In the genomic region with DNA sequence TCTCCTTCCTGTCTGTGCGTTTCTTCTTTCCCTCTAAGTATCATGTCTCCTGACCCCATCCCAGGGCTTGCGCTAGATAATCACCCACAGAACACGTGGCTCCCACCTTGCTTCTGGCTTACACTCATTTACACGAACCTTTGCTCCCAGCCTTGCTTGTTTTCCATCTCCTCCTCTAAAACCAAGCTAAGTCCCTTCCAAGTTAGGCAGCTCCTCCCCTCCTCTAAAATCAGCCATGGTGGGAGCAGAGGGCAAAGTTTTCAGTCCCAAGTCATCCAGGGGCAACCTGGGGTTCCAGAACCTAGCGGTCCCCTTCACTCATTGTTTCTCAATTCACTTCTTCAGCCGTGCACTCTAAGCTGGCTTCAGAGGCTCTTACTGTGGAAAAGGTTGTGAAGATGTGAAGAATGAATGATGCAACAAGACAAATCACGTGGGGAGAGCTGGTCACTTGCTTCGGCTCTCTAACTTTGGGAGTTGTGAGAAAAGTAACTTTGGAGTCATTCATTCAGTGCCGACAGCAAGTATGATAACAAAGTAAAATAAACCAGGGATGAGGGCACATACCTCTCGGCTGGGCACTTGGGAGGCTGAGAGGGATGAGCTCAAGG, we compare ENCODE assay signal across 15 mouse cellular contexts.
A peak's percentile ranks its signal among the peaks of the same experiment; 100 is the strongest.
DNase-seq lines count a peak whose midpoint lies in the region; ATAC-seq and TF ChIP-seq lines count a peak whose summit lies in the region.
"Had no signal": no experiment of that assay in that cellular context is flagged by ENCODE, and none has a peak within 500 bp of the region (broad histone marks: within the 10 kb centered on the region; RNA-seq: fewer than 3 reads in every experiment).

No protein-coding gene starts in this region.

- no peak overlapping the region for H3K4me3 ChIP-seq in intestine, embryonic 15.5 days (replicated peaks)
- H3K4me3 ChIP-seq in intestine, postnatal 0 days (ENCODE audit: low read depth, low read length): no peak overlapping the region
- H3K4me3 ChIP-seq in brown adipose tissue, adult 24 weeks (ENCODE audit: insufficient read depth, low read depth, low read length): no peak overlapping the region
- H3K4me3 ChIP-seq: embryonic facial prominence, embryonic 13.5 days; limb, embryonic 15.5 days; midbrain, embryonic 15.5 days had no signal

- no peak for TF ChIP-seq CTCF in intestine, postnatal 0 days (IDR thresholded peaks at IDR 0.05; ENCODE audit: low read depth)

- 0 out of 2 replicates have a peak, but pooled peaks cover 4% of the 10 kb centered on the region for H3K4me1 ChIP-seq in intestine, embryonic 15.5 days (replicated peaks)
- H3K4me1 ChIP-seq in intestine, postnatal 0 days (replicated peaks; ENCODE audit: control insufficient read depth, insufficient read depth, low read length): peaks cover 7% of the 10 kb centered on the region; the same call in 1 of the 2 replicates
- H3K4me1 ChIP-seq in brown adipose tissue, adult 24 weeks (ENCODE audit: control insufficient read depth, insufficient read depth, insufficient read length, low read length): peaks cover 5% of the 10 kb centered on the region; the same call in 1 of the 2 replicates
- H3K4me1 ChIP-seq: midbrain, embryonic 15.5 days had no signal

- H3K27ac ChIP-seq in intestine, embryonic 15.5 days: no peak overlapping the region
- H3K27ac ChIP-seq in intestine, postnatal 0 days (ENCODE audit: low read depth, low read length): no peak overlapping the region
- peak overlapping the region; percentile 75 for H3K27ac ChIP-seq in brown adipose tissue, adult 24 weeks (replicated peaks; ENCODE audit: low read depth, low read length)
- H3K27ac ChIP-seq: embryonic facial prominence, embryonic 13.5 days; limb, embryonic 15.5 days; macrophage; midbrain, embryonic 15.5 days had no signal

- 66% methylated on average over 10 of the region's 10 CpGs for WGBS in intestine, embryonic 15.5 days
- 59% methylated on average over 10 of the region's 10 CpGs for WGBS in intestine, postnatal 0 days

- ATAC-seq in intestine, embryonic 15.5 days: peak; percentile 59; the same call in 1 of the 2 replicates
- no peak for ATAC-seq in intestine, postnatal 0 days
- ATAC-seq: midbrain, embryonic 15.5 days had no signal

- H3K9ac ChIP-seq in intestine, embryonic 15.5 days: no peak overlapping the region
- H3K9ac ChIP-seq in intestine, postnatal 0 days (ENCODE audit: low read depth, low read length): no peak overlapping the region
- H3K9ac ChIP-seq: embryonic facial prominence, embryonic 13.5 days; limb, embryonic 15.5 days; midbrain, embryonic 15.5 days had no signal

- H3K4me2 ChIP-seq in intestine, embryonic 15.5 days (replicated peaks): no peak overlapping the region
- no peak overlapping the region for H3K4me2 ChIP-seq in intestine, postnatal 0 days (replicated peaks; ENCODE audit: low read depth)
- H3K4me2 ChIP-seq: embryonic facial prominence, embryonic 13.5 days; limb, embryonic 15.5 days; midbrain, embryonic 15.5 days had no signal

- DNase-seq in kidney, adult 8-10 months: peak; percentile 83 to 89
- DNase-seq in kidney, postnatal 36 days: peak; percentile 75 to 91
- no peak for DNase-seq in right cerebral cortex, adult 2 months (ENCODE audit: low spot score in 2 of 2)
- DNase-seq in gastrocnemius, adult 8-10 months (ENCODE audit: low spot score in 2 of 2): no peak
- DNase-seq: adrenal gland, adult 8-10 months; cerebellum, adult 2 months; heart, postnatal 36 days; right cerebral cortex, postnatal 14 days had no signal

- H3K9me3 ChIP-seq in intestine, embryonic 15.5 days: no peaks in the 10 kb centered on the region
- H3K9me3 ChIP-seq in intestine, postnatal 0 days (ENCODE audit: control insufficient read depth): no peaks in the 10 kb centered on the region
- H3K9me3 ChIP-seq: embryonic facial prominence, embryonic 13.5 days; limb, embryonic 15.5 days; midbrain, embryonic 15.5 days had no signal

- no peaks in the 10 kb centered on the region for H3K27me3 ChIP-seq in intestine, embryonic 15.5 days (replicated peaks)
- H3K27me3 ChIP-seq in intestine, postnatal 0 days (replicated peaks; ENCODE audit: control insufficient read depth, insufficient read depth, low read length): no peaks in the 10 kb centered on the region
- H3K27me3 ChIP-seq: embryonic facial prominence, embryonic 13.5 days; limb, embryonic 15.5 days; midbrain, embryonic 15.5 days had no signal

- H3K36me3 ChIP-seq in intestine, embryonic 15.5 days: no peaks in the 10 kb centered on the region
- no peaks in the 10 kb centered on the region for H3K36me3 ChIP-seq in intestine, postnatal 0 days (ENCODE audit: control insufficient read depth, insufficient read depth)
- H3K36me3 ChIP-seq: embryonic facial prominence, embryonic 13.5 days; limb, embryonic 15.5 days; midbrain, embryonic 15.5 days had no signal

Comparison
In these comparisons a context has a peak if more than half of its experiments do, and no peak if none do; other contexts are left out.
1. DNase-seq: peak in kidney, adult 8-10 months (2 of 2) and kidney, postnatal 36 days (2 of 2); none in right cerebral cortex, adult 2 months (0 of 2) and gastrocnemius, adult 8-10 months (0 of 2).